Mouse (Mus musculus) adrenal gland, postnatal 14 days (tissue): ENCODE measurements at regions not wholly inside any gene's neighbourhood (a gene's known extent, or its start where the extent isn't known, plus 50 kb on each side); places are given as distances from the start of the nearest gene placed in this dataset.
"Not testable (repeated sequence)": the region's sequence is repeated elsewhere in the genome, so short reads cannot be mapped to it uniquely, and the experiment has no call there.

Experiments
- DNase-seq: peaks from one replicate; pipeline ENCODE4 v3.0.0; 2021; ENCODE audit warnings: mixed read lengths

DNA sequence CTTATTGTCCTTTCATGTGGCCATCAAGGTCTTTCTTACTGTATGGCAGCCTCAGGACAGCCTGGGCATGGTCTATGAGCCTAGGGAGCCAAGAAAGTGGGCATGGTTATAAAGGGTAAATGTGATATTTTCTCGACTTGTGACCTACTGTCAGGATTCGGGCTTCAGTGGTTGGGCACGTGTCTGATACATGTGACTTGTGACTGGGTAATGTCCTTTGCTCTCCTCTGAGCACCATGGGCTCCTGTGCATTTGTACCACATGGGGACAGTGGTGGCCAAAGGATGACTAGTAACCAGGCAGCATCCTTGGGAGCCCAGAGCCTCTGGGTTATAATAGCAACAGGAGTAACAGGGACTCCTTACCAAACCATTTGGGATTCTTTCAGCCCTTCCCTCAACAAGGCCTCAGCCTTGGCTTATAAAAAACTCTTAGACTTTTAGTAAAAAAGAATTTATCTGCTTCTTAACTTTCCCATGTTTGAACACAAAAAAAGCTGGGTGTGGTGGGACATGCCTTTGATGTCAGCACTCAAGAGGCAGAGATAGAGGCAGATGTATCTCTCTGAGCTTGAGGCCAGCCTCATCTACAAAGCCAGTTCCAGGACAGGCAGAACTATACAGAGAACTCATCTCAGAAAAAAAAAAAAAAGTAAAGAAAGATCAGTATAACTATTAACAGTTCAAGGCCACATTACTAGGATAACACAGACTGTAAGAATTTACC, 56.7 kb upstream of the Klf13 start:
- peak; percentile 12 for DNase-seq

DNA sequence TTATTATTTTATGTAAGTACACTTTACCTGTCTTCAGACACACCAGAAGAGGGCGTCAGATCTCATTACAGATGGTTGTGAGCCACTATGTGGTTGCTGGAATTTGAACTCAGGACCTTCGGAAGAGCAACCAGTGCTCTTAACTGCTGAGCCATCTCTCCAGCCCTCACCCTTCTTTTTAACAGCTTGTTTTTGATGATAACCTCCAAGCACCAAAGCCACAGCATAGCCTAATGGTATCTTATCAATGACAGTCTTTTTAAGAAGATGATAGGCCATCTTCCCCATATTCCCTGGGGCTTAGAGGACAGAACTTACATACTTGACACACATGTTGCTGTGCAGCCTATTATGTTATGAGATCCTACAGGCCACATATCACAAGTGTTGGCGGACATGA, 56.1 kb upstream of the Klf13 start:
- not testable (repeated sequence) for DNase-seq

DNA sequence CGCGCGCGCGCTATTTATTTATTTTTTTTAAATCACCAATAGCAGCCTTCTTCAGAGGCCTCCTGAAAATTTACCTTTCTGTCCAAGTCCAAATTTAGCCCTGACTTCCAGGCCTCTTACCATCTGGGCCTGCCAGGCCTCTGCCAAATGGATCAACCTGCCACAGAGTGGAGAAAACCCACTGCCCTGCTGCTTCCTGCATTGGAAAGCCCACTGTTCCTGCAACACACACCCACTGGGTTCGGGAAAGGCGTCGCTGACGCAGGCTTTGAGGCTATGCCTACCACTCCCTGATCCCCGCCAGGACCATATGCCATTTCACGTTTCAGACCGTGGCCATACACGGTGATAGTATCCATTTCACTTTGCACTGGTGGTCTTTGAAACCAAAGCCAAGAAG, 53.4 kb upstream of the Klf13 start:
- no peak for DNase-seq

- DNase-seq = no peak
Measured at GRCm38 (mm10) chr7:63991085-63992010, 52.6 kb upstream of the Klf13 start.

DNA sequence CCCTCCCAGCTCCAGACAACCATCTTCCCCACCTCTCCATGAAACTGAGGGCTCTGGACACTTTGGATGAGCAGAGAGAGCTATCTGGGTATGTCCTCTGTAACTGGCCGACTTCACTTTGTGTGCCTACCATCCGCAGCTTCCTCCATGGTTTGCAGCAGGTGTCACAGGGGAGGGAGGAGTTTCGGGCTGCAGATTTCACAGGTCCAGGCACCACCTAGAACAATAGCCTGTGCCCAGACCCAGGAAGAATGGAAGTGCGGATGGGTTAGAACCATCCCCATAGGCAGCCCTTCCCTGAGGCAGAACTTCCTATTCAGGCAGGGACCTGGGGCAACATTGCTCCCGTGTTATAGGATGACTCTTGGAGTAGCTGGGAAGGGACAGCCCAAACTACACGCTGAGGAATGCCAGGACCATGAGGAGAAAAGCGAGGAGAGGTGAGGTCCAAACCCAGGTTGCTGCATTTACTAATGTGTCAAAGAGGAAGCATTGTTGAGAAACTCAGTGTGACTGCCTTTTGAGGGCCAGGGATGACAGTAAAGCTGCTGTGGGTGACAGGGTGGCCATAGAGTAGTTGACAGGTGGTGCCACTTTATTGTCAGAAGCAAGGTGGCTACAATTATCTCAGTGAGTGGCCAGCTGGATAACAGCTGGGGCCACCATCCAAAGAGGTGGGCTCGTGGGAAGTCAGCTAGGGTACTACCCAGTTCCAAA, 51.8 kb upstream of the Klf13 start:
- DNase-seq = no peak

DNA sequence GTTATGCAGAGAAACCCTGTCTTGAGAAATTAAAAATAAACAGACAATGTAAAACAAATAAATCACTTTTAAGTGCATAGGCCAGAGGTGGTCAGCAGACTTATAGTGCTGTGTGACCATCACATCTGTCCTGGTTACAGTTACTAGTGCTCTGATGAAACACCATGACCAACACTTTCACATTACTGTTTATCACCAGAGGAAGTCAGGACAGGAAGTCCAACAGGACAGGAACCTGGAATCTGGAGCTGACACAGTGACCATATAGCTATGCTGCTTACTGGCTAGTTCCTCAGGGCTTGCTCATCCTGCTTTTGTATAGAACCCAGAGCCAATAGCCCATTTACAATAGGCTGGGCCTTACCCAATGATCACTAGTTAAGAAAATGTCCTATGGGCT, 51.0 kb upstream of the Klf13 start:
- no peak for DNase-seq
